Mouse (Mus musculus) telencephalon, adult 2 months (tissue): ENCODE results near the gene Rab25.

Experiments
- DNase-seq: peaks from one replicate; pipeline ENCODE4 v3.0.0-alpha.2; 2011; ENCODE audit warnings: low read depth, low spot score

Rab25 gene

DNA sequence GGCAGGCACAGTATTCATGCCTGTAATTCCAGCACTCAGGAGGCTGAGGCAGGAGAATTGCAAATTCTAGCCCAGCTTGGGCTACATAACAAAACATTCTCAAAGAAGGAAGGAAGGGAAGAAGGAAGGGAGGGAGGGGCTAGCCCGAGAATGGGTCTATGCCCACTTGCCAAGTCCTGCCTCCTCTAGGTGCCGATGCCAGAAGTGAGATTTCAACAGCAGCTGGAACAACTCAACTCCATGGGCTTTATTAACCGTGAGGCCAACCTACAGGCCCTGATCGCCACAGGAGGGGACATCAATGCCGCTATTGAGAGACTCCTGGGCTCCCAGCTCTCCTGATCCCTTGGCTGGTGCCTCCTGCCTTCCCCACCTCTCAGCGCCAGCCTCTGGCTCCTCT is 19.8 kb upstream of the Rab25 start:
- no peak for DNase-seq

DNA sequence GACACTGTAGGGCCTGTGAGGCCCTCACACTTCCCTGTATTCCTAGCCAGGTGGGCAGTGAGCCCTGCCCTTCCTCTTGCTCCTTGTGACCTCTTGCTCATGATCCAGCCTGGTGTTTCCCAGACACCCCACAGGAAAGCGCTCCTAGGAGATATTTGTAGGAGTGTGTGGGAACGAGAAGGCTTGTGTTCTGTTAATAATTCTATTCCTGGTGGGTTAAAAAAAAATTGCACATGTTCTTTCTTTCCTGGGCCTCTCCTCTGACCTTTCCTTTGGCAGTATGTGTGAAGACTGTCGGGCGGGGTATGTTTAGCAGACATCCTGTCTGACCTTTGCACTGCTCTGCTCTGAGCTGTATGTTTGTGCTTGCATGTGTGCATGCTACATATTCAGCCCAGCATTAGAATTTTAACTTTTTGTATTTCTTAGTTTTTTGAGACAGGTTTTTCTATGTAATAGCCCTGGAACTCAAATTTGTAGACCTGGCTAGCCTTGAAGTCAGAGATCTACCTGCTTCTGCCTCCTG is 18.5 kb upstream of the Rab25 start:
- DNase-seq: no peak

DNA sequence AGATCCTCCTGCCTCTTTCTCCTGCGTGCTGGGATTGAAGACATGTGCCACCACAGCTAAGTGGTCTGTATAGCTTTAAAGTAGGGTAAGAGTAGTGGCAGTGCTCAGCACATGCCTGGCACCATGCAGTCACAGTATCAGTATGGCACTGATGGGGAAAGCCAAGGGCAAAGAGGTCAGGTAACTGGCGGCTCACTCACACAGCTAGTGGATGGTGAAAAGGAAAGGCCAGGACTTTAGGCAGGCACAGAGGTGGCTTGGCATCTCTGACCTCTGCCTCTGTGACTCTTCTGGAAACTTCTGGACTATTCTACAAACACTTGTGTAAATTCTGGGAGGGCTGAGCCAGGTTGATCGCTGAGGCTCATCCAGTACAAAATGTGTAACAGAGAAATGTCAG is 18.0 kb upstream of the Rab25 start:
- DNase-seq: no peak

DNA sequence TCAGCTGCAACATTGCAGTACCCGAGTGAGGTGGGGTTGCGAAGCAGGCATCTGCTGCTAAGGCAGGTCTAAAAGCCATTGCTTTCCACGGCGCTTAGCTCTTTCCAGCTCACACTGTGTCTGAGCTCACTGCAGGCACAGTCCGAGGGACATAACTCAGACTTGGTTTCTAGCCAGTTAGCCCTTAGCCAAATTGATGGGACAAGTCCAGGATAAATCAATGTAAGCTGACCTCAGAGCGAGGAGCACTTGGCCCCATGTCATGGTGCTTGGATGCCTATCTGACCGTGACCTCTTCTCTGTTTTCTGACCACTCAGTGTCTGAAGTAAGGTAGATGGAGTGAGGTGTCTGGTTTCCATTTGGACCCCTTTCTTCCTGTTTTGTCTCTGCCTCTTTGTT is 15.9 kb upstream of the Rab25 start:
- DNase-seq: no peak

DNA sequence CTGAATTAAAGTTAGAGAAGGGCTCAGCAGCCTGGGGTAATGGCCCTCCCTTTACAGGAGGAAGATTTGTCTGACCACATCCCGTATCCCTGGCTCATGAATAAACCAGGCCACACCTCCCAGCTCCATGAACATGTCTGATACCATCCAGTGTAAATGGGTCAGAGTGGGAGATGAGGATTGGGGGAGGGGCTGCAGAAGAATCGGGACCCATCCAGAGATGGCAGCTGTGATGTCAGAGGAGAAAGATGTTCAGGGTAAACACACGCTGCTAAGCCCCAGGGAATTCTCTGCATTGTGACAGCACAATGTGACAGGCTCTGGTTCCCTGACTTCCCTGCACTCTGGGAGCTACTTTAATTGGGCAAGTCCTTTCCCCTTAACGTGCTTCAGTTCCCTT is 15.3 kb upstream of the Rab25 start:
- DNase-seq: no peak

DNA sequence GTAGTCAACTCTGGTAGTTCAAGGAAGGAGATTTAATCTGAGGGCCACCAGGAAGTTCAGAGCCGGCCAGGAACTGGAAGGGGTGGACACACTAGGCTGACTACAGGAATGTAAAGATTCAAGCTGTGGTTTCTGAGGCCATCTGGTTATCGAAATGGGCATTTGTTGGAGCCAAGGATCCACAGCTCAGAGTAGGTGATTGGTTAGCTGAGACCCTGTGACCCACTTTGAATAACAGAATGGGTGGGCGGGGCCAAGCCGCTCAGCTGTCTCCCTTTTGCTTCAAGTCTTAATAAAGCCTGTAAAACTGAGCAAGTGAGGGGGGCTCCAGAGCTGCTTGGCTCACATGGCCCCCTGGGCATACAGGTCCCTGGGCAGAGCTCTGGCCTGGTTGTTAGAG is 13.9 kb upstream of the Rab25 start:
- no peak for DNase-seq

DNA sequence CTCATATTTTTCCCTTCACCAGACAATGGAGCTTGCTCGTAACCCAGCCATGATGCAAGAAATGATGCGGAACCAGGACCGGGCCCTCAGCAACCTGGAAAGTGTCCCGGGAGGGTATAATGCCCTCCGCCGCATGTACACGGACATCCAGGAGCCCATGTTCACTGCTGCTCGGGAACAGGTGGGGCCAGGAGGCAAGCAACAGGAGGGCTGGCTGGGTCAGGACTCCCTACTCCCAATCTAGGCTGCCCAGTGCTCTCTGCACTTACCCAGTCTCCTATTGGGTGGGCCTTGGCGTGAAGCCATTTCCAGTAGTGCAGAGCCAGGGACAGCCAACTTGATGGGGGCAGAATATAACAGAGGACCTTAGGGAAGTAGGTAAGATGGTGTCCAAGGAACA is 11.5 kb upstream of the Rab25 start:
- DNase-seq: no peak

DNA sequence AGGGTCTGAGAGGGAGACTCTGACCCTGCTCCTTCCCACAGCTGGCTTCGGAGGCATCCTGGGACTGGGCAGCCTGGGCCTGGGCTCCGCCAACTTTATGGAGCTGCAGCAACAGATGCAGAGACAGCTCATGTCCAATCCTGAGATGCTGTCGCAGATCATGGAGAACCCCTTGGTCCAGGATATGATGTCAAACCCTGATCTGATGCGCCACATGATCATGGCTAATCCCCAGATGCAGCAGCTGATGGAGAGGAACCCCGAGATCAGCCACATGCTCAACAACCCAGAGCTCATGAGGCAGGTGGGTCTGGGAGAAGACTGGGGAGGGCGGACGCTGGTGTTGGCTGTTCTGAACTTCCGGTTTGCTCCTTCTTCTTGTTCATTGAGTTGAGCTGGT is 8.5 kb upstream of the Rab25 start:
- DNase-seq: no peak

DNA sequence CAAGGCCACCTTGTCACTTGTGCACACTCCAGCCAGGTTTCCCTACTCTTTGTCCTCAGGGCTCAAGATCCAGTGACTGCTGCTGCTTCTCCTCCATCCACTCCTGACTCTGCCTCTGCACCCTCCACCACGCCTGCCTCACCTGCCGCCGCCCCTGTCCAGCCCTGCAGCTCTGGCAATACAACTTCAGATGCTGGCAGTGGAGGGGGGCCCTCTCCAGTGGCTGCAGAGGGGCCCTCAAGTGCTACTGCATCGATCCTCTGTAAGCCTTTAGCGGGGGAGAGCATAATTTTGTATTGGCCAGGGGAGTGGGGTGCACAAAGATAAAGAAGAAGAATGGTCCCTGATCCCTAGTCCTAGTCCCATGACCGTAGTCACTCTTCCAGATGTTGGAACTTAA is 7.6 kb upstream of the Rab25 start:
- DNase-seq: no peak

DNA sequence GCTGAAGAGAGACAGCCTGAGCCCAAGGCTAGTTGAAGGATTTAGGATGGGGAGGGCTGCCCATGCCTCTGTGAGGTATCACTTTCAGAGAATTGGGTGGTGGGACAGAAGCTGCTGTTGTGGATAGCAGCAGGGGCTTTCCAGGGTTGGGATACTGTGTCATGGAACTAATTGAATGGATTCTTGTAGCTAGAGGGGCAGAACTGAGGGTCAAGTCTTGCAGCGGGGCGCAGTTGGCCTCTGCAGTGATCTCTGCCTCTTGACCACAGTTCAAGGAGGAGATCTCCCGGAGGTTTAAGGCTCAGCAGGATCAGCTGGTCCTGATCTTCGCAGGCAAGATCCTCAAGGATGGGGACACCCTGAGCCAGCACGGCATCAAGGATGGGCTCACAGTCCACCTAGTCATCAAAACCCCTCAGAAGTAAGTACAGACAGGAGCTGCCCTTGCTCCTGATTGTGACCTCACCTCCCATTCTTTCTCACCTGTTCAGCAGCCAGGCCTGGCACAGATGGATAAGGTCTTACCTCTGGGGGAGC is 7.0 kb upstream of the Rab25 start:
- no peak for DNase-seq

DNA sequence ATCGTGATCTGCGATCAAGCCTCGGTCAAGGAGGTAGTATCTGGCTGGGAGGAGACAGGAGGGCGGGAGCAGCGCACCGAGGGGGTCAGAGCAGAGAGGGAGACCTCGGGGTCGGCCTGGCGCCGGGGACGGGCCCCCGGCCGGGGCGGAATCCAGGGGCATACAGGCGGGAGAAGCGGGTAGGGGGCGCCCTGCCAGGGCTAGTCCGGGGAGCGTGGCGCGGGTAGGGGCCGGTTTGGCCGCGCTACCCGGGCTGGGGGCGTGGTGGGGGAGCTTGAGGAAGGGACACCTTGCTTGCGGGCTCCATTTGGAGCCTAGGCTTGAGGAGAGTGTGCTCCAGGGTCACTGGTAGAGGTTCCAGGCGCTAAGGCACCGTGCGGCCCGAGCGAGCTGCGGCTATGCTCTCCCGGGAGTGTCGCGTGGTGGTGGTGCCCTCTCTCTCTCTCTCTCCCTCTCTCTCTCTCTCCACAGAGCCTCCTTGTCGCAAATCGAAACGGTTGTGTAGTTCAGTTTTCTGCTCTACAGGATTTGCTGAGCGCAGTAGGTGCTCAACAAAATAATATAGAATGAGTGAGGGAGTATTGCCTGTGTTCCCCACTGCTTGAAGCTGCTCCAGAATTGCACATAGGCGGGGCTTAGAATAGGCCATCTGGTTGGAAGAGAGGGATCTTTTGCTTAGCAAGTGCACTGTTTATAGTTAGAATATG is 5.9 kb upstream of the Rab25 start:
- peak; percentile 61 for DNase-seq

DNA sequence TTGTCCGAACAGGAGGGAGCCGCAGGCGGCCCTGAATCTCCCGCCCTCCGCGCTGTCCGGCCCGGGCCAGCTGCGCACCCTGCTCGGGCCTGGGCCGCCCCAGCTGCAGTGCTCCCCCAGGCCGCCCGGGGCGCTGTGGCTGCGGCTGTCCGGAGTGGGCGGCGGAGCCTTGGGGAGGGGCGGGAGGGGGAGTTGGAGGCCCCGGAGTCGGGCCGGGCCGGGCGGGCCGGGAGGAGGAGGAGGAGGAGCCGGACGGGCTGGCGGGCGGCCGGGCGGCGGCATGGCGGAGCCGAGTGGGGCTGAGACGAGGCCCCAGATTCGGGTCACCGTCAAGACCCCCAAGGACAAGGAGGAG is 5.4 kb upstream of the Rab25 start, which contains the start of gene Ubqln4:
Gene Ubqln4, plus strand, starts transcription at position 234 of the 355 bp plus-strand sequence.
- DNase-seq: peak; percentile 51

DNA sequence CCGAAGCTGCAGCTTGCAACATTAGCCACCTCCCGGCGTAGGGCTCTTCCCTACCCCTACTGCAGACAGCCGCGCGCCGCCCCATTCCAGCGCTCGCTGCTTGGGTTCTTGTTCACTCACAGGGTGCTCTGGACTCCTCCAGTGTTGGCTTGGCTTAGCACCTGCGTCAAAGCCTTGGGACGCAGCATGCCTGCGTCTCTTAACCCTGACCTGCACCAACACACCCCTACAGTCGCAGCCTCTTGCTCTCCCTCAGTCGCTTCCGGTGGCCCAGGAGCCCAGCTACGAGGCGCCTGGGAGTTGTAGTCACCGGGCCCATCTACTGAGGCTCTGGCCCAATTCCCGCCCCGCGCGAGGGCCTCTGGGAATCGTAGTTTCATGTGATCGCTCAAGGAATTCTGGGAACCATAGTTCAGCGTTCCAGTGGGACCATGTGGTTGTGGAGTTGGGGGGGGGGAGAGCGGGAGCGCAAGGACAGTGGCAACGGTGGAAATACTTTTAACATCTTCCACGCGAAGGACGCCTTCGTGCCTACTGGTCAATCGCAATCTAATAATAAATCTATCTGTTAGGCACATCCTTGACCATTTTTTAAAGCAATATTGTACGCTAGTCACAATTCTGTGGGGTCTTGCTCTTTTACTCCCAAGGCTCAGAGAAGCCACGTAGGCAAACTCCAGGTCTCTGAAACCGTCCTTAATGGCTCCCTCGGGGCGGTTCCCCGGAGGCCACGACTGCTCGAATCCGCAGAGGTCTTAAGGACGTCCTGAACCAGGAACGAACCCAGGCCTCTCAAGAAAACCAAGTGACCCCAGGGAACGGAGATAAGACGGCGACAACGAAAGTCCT is 4.8 kb upstream of the Rab25 start, which contains the start of gene Lamtor2:
Gene Lamtor2, minus strand, starts transcription at position 399 of the 849 bp plus-strand sequence.
- DNase-seq: peak; percentile 97

DNA sequence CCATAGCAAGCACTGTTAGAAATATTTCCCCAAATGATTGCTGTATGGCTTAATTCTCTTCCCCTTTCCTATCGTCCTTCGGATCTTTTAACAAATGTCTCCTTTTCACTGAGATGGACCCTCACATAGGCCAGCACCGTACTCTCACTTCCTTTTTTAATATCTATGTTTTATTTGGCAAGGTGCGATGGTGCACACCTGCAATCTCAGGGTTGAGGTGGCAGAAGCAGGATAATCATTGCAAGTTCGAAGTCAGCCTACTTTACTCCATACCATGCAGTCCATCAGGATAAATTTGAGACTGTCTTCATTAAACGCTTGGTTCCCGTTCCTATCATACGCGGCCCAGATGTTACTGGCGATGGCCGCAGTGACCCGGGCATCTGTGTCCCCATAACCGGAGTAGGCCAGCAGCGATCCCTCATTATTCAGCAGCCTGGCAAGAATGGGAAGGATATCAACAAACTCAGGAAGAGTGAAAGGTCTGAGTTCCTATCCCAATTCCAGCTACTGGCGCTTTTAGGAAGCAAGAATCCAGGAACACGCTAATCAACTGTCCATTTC is 4.1 kb upstream of the Rab25 start:
- DNase-seq: no peak

DNA sequence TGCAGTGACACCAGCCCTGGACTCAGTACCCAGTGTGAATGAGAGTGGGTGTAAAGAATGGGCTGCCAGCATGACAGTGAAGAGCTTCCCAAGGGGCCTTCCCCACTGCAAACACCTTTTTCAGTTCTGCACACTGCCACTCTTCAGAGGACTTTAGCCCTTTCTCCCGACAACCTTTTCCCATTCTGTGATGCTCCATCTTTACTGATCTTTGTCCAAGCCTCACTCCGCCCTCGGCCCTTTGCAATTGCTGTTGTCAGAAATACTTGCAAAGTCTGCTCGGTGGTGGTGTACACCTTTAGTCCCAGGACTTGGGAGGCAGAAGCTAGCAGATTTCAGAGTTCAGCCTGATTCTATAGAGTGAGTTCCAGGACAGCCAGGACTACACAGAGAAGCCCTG is 3.5 kb upstream of the Rab25 start:
- DNase-seq: no peak

DNA sequence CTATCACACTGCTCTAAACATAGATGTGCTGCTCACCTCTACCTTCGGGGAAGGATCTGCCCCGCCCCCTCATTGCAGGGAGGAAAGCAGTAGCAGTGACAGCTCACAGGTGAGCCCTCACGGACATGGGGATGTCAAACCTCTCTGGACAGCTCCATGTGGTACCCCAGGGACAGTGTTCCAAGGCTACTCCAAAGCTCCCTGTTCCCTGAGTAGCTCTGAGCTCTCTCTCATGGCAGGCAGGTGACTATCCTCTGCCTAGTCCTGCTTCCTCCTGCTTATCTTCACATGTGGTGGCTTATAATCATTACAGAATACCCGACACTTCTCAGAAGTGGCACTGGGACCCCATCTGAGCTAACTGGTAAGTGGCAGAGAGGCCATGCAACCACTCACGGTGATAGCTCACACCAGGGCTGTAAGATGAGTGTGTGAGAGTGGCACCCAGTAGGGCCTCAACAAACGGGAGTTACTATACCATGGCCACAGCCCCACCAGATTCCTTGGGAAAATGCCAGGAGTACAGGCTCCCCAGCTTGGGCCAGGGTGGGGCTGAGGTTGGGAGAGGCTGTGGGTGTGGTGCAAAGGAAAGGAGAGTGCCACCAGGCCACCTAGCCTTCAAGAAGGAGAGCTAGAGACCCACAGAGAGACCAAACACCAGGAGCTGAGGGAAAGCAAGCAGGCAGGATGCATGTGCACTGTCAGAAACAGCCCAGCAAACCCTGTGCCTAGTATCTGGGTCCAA is 1.3 kb downstream of the Rab25 start:
- DNase-seq: no peak

DNA sequence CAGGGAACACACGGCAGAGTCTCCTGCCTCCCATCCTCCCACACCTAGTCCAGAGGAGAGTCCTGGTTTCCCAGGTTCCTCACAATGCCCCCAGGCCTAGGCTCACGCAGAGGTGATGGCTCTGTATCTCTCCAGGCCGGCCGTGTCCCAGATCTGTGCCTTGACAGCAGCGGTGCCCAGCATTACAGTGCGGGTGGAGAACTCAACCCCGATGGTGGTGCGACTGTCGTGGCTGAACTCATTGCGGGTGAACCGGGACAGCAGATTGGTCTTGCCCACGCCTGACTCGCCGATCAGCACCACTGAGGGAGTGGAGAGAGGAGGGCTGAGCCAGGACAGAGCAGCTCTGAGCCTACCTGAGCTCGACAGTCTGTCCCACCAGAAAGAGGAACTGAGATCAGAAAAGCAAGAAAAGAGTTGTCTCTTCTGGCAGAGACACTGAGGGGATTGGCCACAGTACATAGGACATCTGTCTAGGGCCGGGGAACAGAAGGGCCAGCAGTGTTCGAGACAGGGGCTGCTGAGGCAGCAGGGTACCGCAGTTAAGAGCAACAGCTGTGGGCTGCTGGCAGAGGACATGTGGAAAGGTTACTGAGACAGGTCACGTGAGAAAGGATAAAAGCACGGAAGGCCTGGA is 3.0 kb downstream of the Rab25 start:
- no peak for DNase-seq

DNA sequence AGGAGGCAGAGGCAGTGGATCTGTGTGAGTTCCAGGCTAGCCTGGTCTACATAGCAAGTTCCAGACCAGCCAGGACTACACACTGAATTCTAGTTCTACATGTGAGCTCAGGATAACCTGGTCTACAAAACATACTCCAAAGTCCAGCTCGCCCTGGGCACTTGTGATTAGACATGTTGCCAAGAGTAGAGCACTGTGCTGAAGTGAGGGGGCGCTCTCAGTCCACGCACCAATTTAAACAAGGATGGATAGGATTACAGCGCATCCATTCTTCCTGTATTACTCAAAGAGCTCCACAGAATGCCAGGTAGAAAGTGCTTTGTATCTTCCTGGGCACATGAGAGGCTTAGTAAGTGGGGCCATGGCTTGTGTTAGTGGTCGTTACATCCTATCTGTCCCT is 3.6 kb downstream of the Rab25 start:
- no peak for DNase-seq

DNA sequence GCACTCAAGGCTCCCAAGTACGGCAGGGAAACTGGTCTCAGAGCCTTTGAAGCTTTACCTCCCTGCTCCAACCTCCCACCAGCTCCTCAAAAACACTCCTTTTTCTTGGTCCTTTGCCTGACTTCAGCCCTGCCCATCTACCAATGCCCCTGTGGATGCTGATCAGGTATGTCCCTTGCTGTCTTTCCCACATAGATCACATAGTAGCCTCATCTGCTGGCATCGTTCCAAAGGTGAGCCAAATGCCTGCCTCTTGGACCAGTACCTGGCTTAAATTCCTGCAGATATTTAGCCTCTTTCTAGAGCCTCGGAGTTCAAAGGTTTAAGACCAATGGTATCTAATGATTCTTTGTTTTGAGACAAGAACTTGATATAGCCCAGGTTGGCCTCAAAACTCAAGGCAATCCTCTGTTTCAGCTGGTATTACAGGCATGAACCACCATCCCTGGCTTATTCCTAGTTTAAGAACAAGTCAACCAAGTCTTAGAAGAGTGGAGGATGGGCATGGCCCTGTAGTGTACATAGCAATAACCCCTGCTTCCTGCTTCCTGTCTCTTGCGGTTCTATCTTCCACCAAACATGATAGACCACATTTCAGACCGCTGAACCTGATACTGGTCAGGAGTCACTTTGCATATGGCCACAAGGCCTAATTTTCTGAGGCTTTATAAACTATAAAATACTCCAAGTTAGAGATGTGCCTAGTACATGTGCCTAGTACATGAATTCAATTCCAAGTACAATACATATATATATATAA is 4.3 kb downstream of the Rab25 start:
- DNase-seq: no peak

DNA sequence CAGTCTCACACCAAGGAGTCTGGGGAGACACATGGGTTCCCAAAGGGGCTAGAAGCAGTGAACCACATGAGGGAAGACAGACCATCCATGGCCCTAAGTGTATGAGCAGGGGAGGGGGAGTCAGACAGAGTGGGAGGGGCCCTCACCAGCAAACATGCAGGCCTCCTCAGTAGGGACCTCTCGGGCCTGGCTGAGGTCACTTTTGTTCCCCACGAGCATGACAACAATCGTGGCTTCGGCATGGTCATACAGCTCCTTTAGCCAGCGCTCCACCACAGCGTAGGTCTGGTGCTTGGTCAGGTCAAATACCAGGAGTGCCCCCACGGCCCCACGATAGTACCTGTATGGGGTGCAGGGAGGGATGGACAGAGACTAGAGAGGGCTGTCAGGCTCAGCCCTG is 4.9 kb downstream of the Rab25 start:
- DNase-seq: no peak
